Mouse (Mus musculus) left cerebral cortex, adult 2 months (tissue): ENCODE results near the gene Tcea3. TPM values are rescaled to one million over a fixed set of nuclear protein-coding genes. Genes with fewer than 3 reads are reported as not detected.
A peak's percentile ranks its signal among the peaks of the same experiment; 100 is the strongest.

ENCODE experiments used
- DNase-seq, 2 experiments: peaks; one replicate each; pipeline ENCODE4 v3.0.0; 2021 to 2022; ENCODE audit warnings: low spot score in 2 of 2, mixed read lengths in 1 of 2; ENCODE audit errors: extremely low spot score in 1 of 2
- H3K27ac ChIP-seq: fragments of 200-600 bp; 2 replicates; pipeline ENCODE4 v1.8.1; 2022
- H3K4me3 ChIP-seq: fragments of 200-600 bp; 2 replicates; pipeline ENCODE4 v1.8.1; 2022
- CTCF ChIP-seq: fragments of 200-600 bp; IDR thresholded peaks from 2 replicates; pipeline ENCODE4 v1.8.1; 2022; ENCODE audit warnings: antibody characterized with exemption, mild to moderate bottlenecking, moderate library complexity
- intact Hi-C: fragments of 180-260 bp; cut with DNase I; formaldehyde crosslinking; loops from one replicate; pipeline ENCODE4 v1.15.1; 2025
- total RNA-seq, 2 experiments: library from RNA; stranded (reverse); gene quantifications; 2 replicates each; pipeline ENCODE4 v1.2.3; 2021

The Tcea3 gene
- total RNA-seq, 2 experiments from 2014 or later: 0.68 to 0.93 TPM

GRCm38 (mm10) chr4:136260491-136261180 lies 13.1 kb downstream of the Tcea3 start:
- TF ChIP-seq CTCF: peak; percentile 62
- no peak overlapping the region for H3K27ac ChIP-seq
- H3K4me3 ChIP-seq: no peak overlapping the region
- DNase-seq: peak; percentile 73 to 82
- intact Hi-C loops: loop anchor here (5.0 kb wide), 2 partner anchors 62 to 362 kb away; partner anchors contain the start of gene Lactbl1

GRCm38 (mm10) chr4:136261912-136262311 lies 14.4 kb downstream of the Tcea3 start:
- no peak overlapping the region for H3K27ac ChIP-seq
- intact Hi-C loops: loop anchor here (5.0 kb wide), 2 partner anchors 60 to 360 kb away; partner anchors contain the start of gene Lactbl1
- no peak for TF ChIP-seq CTCF
- DNase-seq: no peak
- H3K4me3 ChIP-seq: no peak overlapping the region

GRCm38 (mm10) chr4:136263555-136263954 lies 16.0 kb downstream of the Tcea3 start:
- H3K27ac ChIP-seq: no peak overlapping the region
- intact Hi-C loops: loop anchor here (5.0 kb wide), 2 partner anchors 59 to 359 kb away; partner anchors contain the start of gene Lactbl1

GRCm38 (mm10) chr4:136266716-136267343 lies 19.3 kb downstream of the Tcea3 start:
- no peak overlapping the region for H3K27ac ChIP-seq
- H3K4me3 ChIP-seq: no peak overlapping the region
- intact Hi-C loops: no loop called here
- no peak for TF ChIP-seq CTCF
- DNase-seq: no peak

More at GRCm38 (mm10) chr4:136263555-136263954, 16.0 kb downstream of the Tcea3 start:
- no peak for DNase-seq
- no peak for TF ChIP-seq CTCF
- no peak overlapping the region for H3K4me3 ChIP-seq

GRCm38 (mm10) chr4:136268912-136269311 lies 21.4 kb downstream of the Tcea3 start:
- no peak for TF ChIP-seq CTCF
- DNase-seq: no peak
- H3K27ac ChIP-seq: no peak overlapping the region
- intact Hi-C loops: no loop called here
- no peak overlapping the region for H3K4me3 ChIP-seq

GRCm38 (mm10) chr4:136270648-136271047 lies 23.1 kb downstream of the Tcea3 start:
- Histone ChIP-seq H3K4me3 (no peak overlapping the region), H3K27ac (no peak overlapping the region)
- DNase-seq: no peak
- TF ChIP-seq CTCF: no peak
- intact Hi-C loops: no loop called here

GRCm38 (mm10) chr4:136281097-136281496 lies 33.6 kb downstream of the Tcea3 start:
- DNase-seq: no peak
- intact Hi-C loops: no loop called here
- H3K27ac ChIP-seq: no peak overlapping the region
- no peak for TF ChIP-seq CTCF
- H3K4me3 ChIP-seq: no peak overlapping the region

- peak; percentile 42 to 54 for DNase-seq
- TF ChIP-seq CTCF: no peak
- intact Hi-C loops: no loop called here
- H3K4me3 ChIP-seq: no peak overlapping the region
- peak overlapping the region; percentile 44; the same call in 1 of the 2 replicates for H3K27ac ChIP-seq
Measured at GRCm38 (mm10) chr4:136281611-136282010, 34.1 kb downstream of the Tcea3 start.

GRCm38 (mm10) chr4:136282621-136283480 lies 35.3 kb downstream of the Tcea3 start:
- H3K4me3 ChIP-seq: no peak overlapping the region
- TF ChIP-seq CTCF: no peak
- intact Hi-C loops: no loop called here
- H3K27ac ChIP-seq: peak overlapping the region; percentile 76
- no peak for DNase-seq

GRCm38 (mm10) chr4:136283783-136284182 lies 36.3 kb downstream of the Tcea3 start:
- Histone ChIP-seq H3K27ac (peak overlapping the region; percentile 96), H3K4me3 (no peak overlapping the region; the same call in 1 of the 2 replicates)
- DNase-seq: no peak
- intact Hi-C loops: no loop called here
- TF ChIP-seq CTCF: no peak

GRCm38 (mm10) chr4:136284455-136284854 lies 36.9 kb downstream of the Tcea3 start, which contains the start of gene Zfp46:
Gene Zfp46 (plus strand): TSS chr4:136284683.
- DNase-seq: peak; percentile 73 to 84
- intact Hi-C loops: no loop called here
- Histone ChIP-seq H3K4me3 (peak within 1 kb of the TSS; percentile 72), H3K27ac (peak within 1 kb of the TSS; percentile 96)
- TF ChIP-seq CTCF: no peak; the same call in 1 of the 2 replicates
